Mouse (Mus musculus): ENCODE results near the gene Lrmda.

Lrmda gene

GRCm38 (mm10) chr14:22940576-22940975, 921.1 kb downstream of the Lrmda start:
- no peak for DNase-seq (ENCODE audit: low read depth)

DNA sequence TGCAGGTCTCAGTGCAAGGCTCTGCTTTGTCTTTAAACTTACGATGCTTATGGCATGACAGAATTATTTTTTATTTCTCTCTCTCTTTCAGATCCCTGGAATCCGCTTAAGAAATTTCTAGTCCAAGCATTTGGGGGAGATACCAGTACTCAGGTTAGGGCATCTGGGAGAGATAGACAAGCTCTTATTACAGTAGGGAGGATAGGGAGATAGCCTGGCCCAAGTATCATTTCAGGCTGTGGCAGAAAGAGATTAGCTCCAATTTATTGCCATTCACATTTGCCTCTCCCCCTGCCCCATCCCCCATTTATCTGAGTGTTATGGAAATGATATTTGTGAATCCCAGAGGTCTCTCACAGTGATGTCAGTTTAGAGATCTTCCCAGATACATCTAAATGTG, 923.1 kb downstream of the Lrmda start:
- DNase-seq (ENCODE audit: low read depth), result no peak

GRCm38 (mm10) chr14:22949466-22949865, 930.0 kb downstream of the Lrmda start:
- DNase-seq (ENCODE audit: low read depth), result no peak

DNA sequence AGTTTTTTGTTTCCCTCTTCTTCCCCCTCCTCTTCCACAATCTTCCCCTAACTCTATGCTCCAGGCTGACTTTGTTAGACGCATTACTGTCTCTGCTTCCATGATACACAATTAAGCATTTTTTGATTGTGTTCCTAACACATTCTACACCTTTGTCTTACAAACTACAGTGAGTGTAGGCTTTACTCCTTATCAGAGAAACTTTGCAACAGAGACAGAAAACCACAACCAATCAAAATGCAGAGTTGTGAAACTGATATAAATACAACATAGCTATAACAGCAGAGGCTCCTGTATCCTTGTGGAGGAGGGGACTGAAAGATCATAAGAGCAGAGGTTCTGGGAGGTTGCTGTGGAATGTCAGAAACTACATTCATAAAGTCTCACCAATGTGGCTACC, 933.5 kb downstream of the Lrmda start:
- no peak for DNase-seq (ENCODE audit: low read depth)

GRCm38 (mm10) chr14:22960166-22960565, 940.7 kb downstream of the Lrmda start:
- no peak for DNase-seq (ENCODE audit: low read depth)

DNA sequence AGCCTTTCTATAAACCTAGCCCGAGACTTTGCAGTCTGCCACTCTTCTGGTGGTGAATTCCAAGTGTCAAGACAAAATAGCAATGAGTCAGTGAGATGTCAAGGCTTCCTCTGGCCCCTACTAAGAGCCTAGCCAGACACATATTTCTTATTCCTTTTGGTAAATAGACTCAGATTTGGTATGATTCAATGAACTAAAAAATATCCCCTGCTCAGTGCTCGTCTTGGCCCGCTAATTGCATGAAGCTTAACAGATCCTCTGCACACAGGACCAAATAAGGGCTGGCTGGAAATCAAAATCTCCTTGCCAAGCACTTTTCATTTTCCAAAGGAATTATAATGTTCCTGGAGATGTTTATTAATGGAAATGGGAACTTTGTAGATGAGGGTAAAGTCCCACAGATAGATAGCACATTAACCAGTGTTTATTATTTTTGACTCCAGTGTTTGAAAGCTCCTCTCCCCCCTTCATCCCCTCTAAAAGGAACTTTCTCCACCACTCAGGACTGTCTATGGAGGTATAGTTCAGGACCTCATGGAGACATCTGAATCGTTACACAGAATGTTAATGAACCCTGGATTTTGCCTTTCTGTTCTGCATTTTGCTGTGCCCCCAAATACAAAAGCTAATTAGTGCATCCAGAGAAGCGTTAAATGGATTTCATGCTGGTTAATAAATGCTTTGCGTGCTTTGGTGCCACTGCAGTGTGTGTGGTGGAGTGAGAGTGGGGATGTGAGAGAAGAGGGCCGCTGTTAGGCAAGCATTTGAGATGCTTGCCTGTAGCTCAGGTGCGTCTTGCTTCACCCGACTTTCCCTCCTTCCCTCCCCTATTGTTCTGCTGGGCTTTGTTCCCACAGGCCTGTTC, 945.5 kb downstream of the Lrmda start:
- no peak for DNase-seq (ENCODE audit: low read depth)

DNA sequence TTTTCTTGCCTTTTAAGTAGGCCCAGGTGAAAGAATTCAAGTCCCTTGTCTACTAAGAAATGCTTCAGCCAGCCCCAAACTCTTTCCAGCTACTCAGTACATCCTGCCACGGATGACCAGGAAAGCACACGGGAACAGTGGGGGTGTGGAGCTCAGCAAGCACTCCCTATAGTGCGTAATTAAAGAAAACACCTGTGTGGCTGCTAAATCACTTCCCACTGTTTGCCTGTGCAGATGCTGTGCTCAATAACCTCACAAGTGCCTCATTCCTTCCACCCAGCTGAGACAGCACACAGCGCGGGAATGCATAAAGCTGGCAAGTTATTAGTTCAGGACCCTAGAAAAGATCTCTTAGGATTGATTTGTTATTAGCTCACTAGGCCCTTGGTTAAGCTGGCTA, 949.2 kb downstream of the Lrmda start:
- DNase-seq (ENCODE audit: low read depth), result no peak

- no peak for DNase-seq (ENCODE audit: low read depth)
These were observed 967.2 kb downstream of the Lrmda start for GRCm38 (mm10) chr14:22986736-22987135.

GRCm38 (mm10) chr14:22988090-22988669, 968.7 kb downstream of the Lrmda start:
- DNase-seq (ENCODE audit: low read depth), result no peak

- DNase-seq (ENCODE audit: low read depth), result no peak
These were observed 975.8 kb downstream of the Lrmda start for GRCm38 (mm10) chr14:22995184-22995935.

- DNase-seq (ENCODE audit: low read depth), result no peak
These were observed 979.4 kb downstream of the Lrmda start for GRCm38 (mm10) chr14:22998906-22999305.

GRCm38 (mm10) chr14:23011989-23012388, 992.5 kb downstream of the Lrmda start:
- DNase-seq (ENCODE audit: low read depth), result no peak

DNA sequence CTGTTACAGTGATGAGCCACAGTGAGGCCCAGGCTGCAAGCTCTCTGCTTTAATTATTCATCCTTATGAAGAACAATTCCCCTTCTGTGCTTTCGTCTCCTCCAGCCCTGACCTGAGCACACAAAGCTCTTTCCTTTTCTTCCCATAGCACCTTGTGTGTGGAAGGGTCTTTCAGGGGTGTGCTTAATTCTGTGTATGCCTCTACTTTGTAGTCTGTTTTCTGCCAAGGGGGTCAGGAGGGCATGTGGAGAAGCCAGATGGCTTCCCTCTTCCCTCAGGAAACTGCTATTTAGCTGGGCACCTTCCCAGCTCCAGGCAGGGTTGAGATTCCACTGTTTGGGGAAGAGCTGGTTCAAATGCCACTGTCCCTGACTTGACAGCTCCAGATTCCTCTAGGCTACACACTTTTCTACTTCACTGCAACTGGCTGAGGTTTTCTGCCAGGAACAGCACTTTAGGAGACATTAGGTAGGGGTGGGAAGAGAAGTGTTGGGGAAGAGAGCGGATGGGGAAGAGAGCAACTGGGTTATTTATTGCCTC, 995.3 kb downstream of the Lrmda start:
- DNase-seq (ENCODE audit: low read depth), result no peak

- no peak for DNase-seq (ENCODE audit: low read depth)
These were observed 996.0 kb downstream of the Lrmda start for GRCm38 (mm10) chr14:23015321-23016067.

DNA sequence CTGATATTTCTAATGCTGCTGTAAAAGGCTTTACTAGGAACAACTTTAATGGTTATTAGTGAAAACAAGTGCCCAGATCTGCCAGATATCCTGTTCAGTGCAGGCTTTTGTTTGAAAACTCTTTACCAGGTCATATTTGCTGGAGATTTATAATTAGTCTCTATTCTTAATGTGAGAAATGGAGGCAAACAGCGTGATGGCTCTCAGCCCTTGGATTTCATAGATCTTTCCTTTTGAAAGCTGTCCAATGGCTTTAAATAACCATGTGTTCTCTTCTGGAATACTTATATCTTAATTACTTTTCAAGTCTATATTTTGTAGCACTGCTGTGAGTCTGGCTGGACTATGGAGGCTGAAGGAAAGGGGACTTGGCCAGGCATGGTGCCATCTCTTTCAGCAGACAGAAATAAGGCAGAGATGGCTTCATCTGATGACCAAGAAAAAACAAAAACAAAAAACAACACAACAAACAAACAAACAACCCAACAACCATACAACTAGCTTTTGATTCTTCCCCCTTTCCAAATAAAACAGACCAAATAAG, 996.6 kb downstream of the Lrmda start:
- DNase-seq (ENCODE audit: low read depth), result no peak

- DNase-seq (ENCODE audit: low read depth), result no peak
These were observed 1021.5 kb downstream of the Lrmda start for GRCm38 (mm10) chr14:23041002-23041401.

DNA sequence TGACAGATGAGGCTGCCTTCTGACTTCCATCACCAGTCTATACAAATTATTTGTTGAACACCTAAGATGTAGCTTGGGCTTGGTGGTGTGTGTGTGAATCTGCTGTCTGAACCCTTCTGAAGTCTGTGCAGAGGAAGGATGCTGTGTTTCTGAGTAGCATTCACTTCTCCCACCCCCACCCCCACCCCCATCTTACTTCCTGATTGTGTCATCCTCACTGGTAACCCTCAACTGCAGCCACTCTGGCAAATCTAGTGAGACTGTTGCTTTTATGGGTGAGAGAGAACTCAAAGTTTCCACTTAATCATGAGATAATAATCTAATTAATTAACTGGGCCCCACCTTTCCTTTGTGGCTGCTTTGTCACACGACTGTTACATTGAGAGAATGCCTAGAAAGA, 1025.8 kb downstream of the Lrmda start:
- DNase-seq (ENCODE audit: low read depth), result no peak

DNA sequence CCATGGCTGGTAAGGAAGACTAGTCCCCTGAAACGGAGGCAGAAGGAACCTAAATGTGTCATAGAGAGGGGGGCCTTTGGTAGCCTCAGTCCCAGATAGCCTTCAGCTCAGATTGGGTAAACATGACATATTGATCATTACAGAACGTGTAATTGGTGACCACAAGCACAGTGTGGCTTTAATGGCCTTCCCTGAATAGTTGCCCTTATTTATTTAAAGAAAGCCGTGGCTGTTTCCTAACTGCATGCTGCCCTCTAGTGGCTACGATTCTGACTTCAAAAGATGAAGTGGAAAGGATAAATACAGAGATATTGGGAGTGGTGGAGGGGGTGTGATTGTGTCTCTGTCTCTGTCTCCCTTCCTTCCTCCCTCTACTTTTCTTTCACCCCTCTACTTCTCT, 1026.8 kb downstream of the Lrmda start:
- no peak for DNase-seq (ENCODE audit: low read depth)

- no peak for DNase-seq (ENCODE audit: low read depth)
These were observed 1031.9 kb downstream of the Lrmda start for GRCm38 (mm10) chr14:23051441-23051840.

GRCm38 (mm10) chr14:23052833-23053592, 1033.5 kb downstream of the Lrmda start:
- no peak for DNase-seq (ENCODE audit: low read depth)
